Mouse (Mus musculus) embryonic facial prominence, embryonic 11.5 days (tissue): ENCODE results near the gene Kazn. TPM values are rescaled to one million over a fixed set of nuclear protein-coding genes. Genes with fewer than 3 reads are reported as not detected.
A peak's percentile ranks its signal among the peaks of the same experiment; 100 is the strongest.

Experiments
- ATAC-seq: fragments of 200-750 bp; cut with Nextera tagmentation; replicated peaks from 2 replicates; pipeline ENCODE4 v1.8.0; 2017; ENCODE audit warnings: low read depth; ENCODE audit not compliant: insufficient number of reproducible peaks, low FRiP score, low TSS enrichment
- DNase-seq: peaks from one replicate; pipeline ENCODE4 v3.0.0-alpha.2; 2015; ENCODE audit warnings: low spot score
- H3K27ac ChIP-seq: fragments of 300-500 bp; sonication (generic); replicated peaks from 2 replicates; pipeline ENCODE4 v1.5.1; 2014; ENCODE audit warnings: mild to moderate bottlenecking, low read depth, low read length, control low read depth
- H3K27me3 ChIP-seq: fragments of 300-500 bp; sonication (generic); 2 replicates; pipeline ENCODE4 v1.6.1; 2014; ENCODE audit warnings: mild to moderate bottlenecking, low read length, moderate library complexity, mixed read lengths; ENCODE audit not compliant: control insufficient read depth, insufficient read depth
- H3K36me3 ChIP-seq: fragments of 300-500 bp; sonication (generic); replicated peaks from 2 replicates; pipeline ENCODE4 v1.6.1; 2014; ENCODE audit warnings: low read depth, mild to moderate bottlenecking, low read length, moderate library complexity, mixed read lengths; ENCODE audit not compliant: control insufficient read depth, insufficient read depth
- H3K4me1 ChIP-seq: fragments of 300-500 bp; sonication (generic); 2 replicates; pipeline ENCODE4 v1.6.1; 2014; ENCODE audit warnings: low read length, mixed read lengths; ENCODE audit not compliant: control insufficient read depth, insufficient read depth
- H3K4me2 ChIP-seq: fragments of 300-500 bp; sonication (generic); 2 replicates; pipeline ENCODE4 v1.6.1; 2014; ENCODE audit warnings: low read depth, mild to moderate bottlenecking, control low read depth, low read length, moderate library complexity
- H3K4me3 ChIP-seq: fragments of 300-500 bp; sonication (generic); 2 replicates; pipeline ENCODE4 v1.5.1; 2014; ENCODE audit warnings: low read depth, low read length, control low read depth
- H3K9ac ChIP-seq: fragments of 300-500 bp; sonication (generic); replicated peaks from 2 replicates; pipeline ENCODE4 v1.6.1; 2014; ENCODE audit warnings: mild to moderate bottlenecking, control low read depth, low read length
- H3K9me3 ChIP-seq: fragments of 300-500 bp; sonication (generic); replicated peaks from 2 replicates; pipeline ENCODE4 v1.6.1; 2016; ENCODE audit warnings: mild to moderate bottlenecking, low read length, inconsistent platforms, mixed read lengths; ENCODE audit not compliant: control insufficient read depth
- WGBS: fragments of 180-500 bp; shearing (Covaris S2); extraction: QIAGEN DNeasy Blood & Tissue Kit; methylation state at CpG from one replicate; pipeline ENCODE4 v1.1.7; 2014; 5-methylcytosine and 5-hydroxymethylcytosine counted together
- polyA plus RNA-seq: library from polyadenylated mRNA; unstranded; fragments of >200 nt; fragmentation: Nextera tagmentation; extraction: Ambion mirVana; gene quantifications from 2 replicates; pipeline ENCODE4 v1.2.1, GENCODE M21; 2014

Gene Kazn
- polyA plus RNA-seq, 1 experiment from 2014 or later = 11.1 TPM

DNA sequence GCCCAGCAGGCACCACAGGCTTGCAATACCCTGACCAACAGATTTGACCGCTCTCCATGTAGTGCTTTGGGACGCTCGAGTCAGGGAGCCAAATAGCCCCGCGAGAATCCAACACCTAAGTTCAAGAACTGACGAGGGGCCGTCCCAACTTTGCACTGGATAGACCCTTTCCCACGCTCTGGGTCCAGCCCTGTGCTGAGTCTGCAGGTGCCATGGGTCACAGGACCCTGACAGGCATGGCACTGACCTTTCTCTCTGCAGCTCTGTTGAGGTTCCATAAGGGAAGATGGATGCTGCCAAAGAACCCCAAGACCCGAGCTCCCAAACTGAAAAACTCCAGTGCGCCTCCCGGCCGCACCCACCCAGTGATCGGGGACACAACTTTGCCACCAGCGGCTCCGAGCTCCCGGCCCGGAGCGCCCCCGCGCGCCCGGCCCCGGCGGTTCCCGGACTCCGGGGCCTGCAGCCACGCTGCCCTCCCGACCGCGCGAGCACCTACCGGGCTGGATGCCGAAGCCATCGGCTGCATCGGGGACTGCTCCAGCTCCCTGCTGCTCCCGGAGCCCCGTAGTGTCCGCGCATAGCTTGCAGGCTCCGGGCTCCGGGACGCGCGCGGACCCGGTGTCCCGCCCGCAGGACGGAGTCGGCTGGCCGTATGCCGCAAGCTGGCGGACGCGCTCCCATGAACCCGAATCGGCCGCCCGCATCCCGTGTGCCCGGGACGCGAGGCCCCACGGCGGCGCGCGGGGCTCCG is 538 bp downstream of the Kazn start:
- DNase-seq (peak; percentile 54), ATAC-seq (peak; percentile 31)
- Histone ChIP-seq H3K27me3 (no peaks in the 10 kb centered on the region), H3K4me3 (peak overlapping the region; percentile 73), H3K4me2 (peak overlapping the region; percentile 96), H3K36me3 (no peaks in the 10 kb centered on the region), H3K27ac (peak overlapping the region; percentile 65), H3K4me1 (peaks cover 5% of the 10 kb centered on the region), H3K9me3 (no peaks in the 10 kb centered on the region), H3K9ac (peak overlapping the region; percentile 71)
- under 1% methylated on average over 65 of the region's 69 CpGs for WGBS

DNA sequence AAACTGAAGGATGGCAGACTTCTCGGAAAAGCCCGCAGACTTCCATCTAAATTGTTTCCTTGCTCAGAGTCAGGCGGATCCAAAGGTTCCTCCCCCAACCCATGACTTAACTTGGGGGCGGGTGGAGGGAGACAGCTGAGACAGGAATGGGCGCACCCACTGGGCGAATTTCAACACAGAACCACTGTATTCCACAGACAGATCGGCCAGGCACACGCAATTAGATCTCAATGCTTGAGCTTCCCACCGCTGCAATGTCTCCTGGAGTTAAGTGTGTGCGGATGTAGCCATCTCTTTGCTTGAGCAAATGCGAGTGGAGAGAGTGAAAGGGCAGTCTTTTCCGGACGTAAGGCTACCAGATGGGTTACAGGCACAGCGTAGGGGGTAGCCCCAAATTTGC is 1.2 kb downstream of the Kazn start:
- Histone ChIP-seq H3K4me3 (peak overlapping the region; percentile 73), H3K4me1 (peaks cover 5% of the 10 kb centered on the region), H3K9me3 (no peaks in the 10 kb centered on the region), H3K4me2 (peak overlapping the region; percentile 96), H3K9ac (peak overlapping the region; percentile 71), H3K27ac (no peak overlapping the region), H3K27me3 (no peaks in the 10 kb centered on the region), H3K36me3 (no peaks in the 10 kb centered on the region)
- ATAC-seq = no peak
- DNase-seq = no peak
- WGBS = 15% methylated on average over 14 of the region's 14 CpGs

- H3K4me2 ChIP-seq = no peak overlapping the region
- WGBS = 80% methylated on average over 4 of the region's 4 CpGs
- DNase-seq = no peak
- H3K27me3 ChIP-seq = no peaks in the 10 kb centered on the region
- H3K9me3 ChIP-seq = no peaks in the 10 kb centered on the region
- H3K36me3 ChIP-seq = no peaks in the 10 kb centered on the region
- no peak for ATAC-seq
- H3K4me3 ChIP-seq = no peak overlapping the region
- H3K9ac ChIP-seq = no peak overlapping the region
- no peak overlapping the region for H3K27ac ChIP-seq
- peaks cover 5% of the 10 kb centered on the region for H3K4me1 ChIP-seq
Observed at GRCm38 (mm10) chr4:142236681-142237080, 2.5 kb downstream of the Kazn start.

- ATAC-seq (no peak), DNase-seq (no peak)
- no peak overlapping the region for H3K27ac ChIP-seq
- H3K4me3 ChIP-seq = no peak overlapping the region
- H3K36me3 ChIP-seq = no peaks in the 10 kb centered on the region
- no peaks in the 10 kb centered on the region for H3K9me3 ChIP-seq
- no peaks in the 10 kb centered on the region for H3K27me3 ChIP-seq
- H3K4me1 ChIP-seq = peaks cover 5% of the 10 kb centered on the region
- 83% methylated on average over 11 of the region's 11 CpGs for WGBS
- H3K4me2 ChIP-seq = no peak overlapping the region
- no peak overlapping the region for H3K9ac ChIP-seq
Observed at GRCm38 (mm10) chr4:142235426-142235825, 3.8 kb downstream of the Kazn start.

- Histone ChIP-seq H3K27ac (no peak overlapping the region), H3K36me3 (no peaks in the 10 kb centered on the region), H3K4me1 (peaks cover 5% of the 10 kb centered on the region), H3K4me3 (no peak overlapping the region), H3K9ac (no peak overlapping the region), H3K4me2 (no peak overlapping the region), H3K9me3 (no peaks in the 10 kb centered on the region), H3K27me3 (no peaks in the 10 kb centered on the region)
- WGBS = 64% methylated on average over 9 of the region's 9 CpGs
- ATAC-seq = no peak
- DNase-seq = no peak
Observed at GRCm38 (mm10) chr4:142234828-142235227, 4.4 kb downstream of the Kazn start.

- WGBS = 35% methylated on average over 13 of the region's 13 CpGs
- no peak overlapping the region for H3K4me3 ChIP-seq
- H3K9me3 ChIP-seq = no peaks in the 10 kb centered on the region
- peaks cover 7% of the 10 kb centered on the region for H3K4me1 ChIP-seq
- H3K36me3 ChIP-seq = no peaks in the 10 kb centered on the region
- DNase-seq = peak; percentile 51
- H3K9ac ChIP-seq = no peak overlapping the region
- no peaks in the 10 kb centered on the region for H3K27me3 ChIP-seq
- no peak for ATAC-seq
- no peak overlapping the region for H3K27ac ChIP-seq
- H3K4me2 ChIP-seq = no peak overlapping the region
Observed at GRCm38 (mm10) chr4:142228821-142229575, 10.2 kb downstream of the Kazn start.

DNA sequence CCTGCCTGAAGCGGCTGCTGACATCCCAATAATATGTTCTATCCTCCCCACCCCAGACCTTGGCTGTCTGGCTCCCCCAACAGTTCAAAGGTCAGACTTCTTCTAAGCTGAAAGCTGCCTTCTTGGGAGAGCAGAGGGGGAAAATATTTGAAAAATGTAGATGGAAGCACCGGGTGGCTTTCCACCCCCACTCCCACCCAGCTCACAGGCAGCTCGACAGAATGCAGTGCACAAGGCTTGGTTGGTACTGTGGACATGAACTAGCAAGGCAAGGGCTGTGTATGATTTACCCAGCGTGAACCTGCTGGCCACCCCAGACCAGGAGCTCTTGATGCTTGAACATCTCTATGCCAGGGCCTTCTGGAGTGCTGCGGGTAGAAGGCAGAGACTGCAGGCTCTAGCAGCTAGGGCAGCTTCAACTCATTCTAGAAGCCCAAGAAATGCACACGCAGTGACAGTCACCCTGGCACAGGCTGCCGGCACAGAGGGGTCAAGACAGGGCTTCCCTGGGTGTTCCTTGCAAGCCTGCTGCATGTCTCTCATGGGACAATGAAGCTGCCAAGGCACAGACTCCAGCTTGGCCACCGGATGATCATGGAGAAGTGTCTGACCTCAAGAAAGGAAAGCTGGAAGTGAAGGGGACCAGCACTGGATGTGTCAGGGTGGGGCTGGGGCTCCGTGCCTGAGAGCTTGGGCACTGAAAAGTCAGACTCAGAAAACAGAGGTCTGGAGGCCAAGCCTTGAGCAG is 15.1 kb downstream of the Kazn start:
- 0 out of 2 replicates have a peak overlapping the region, but pooled peaks have one; percentile 6 for H3K27ac ChIP-seq
- no peak overlapping the region for H3K4me3 ChIP-seq
- ATAC-seq (no peak), DNase-seq (no peak)
- peaks cover 19% of the 10 kb centered on the region for H3K4me1 ChIP-seq
- no peaks in the 10 kb centered on the region for H3K36me3 ChIP-seq
- no peaks in the 10 kb centered on the region for H3K9me3 ChIP-seq
- no peaks in the 10 kb centered on the region for H3K27me3 ChIP-seq
- no peak overlapping the region for H3K4me2 ChIP-seq
- WGBS = 60% methylated on average over 9 of the region's 9 CpGs
- H3K9ac ChIP-seq = no peak overlapping the region
